In genomic region chr6:84426691-84427090, GRCm38 (mm10) we compare ENCODE assay signal across 21 mouse cellular contexts.
DNase-seq lines count a peak whose midpoint lies in the region.
"Had no signal": no experiment of that assay in that cellular context is flagged by ENCODE, and none has a peak within 500 bp of the region (broad histone marks: within the 10 kb centered on the region; RNA-seq: fewer than 3 reads in every experiment).

No protein-coding gene starts in this region.

- peak overlapping the region; percentile 42 for H3K27ac ChIP-seq in limb, embryonic 10.5 days
- H3K27ac ChIP-seq: embryonic facial prominence, embryonic 12.5 days; forebrain, embryonic 12.5 days; gastrocnemius, adult 2 months; heart, embryonic 10.5 days; hindbrain, embryonic 13.5 days; hindbrain, postnatal 0 days had no signal

- peaks cover 40% of the 10 kb centered on the region; the same call in 1 of the 2 replicates for H3K27me3 ChIP-seq in limb, embryonic 10.5 days (ENCODE audit: low read depth, poor library complexity, severe bottlenecking)
- H3K27me3 ChIP-seq: embryonic facial prominence, embryonic 12.5 days; forebrain, embryonic 12.5 days had no signal

- no peaks in the 10 kb centered on the region for H3K36me3 ChIP-seq in limb, embryonic 10.5 days
- H3K36me3 ChIP-seq: embryonic facial prominence, embryonic 12.5 days; forebrain, embryonic 12.5 days; G1E; heart, embryonic 10.5 days; hindbrain, embryonic 13.5 days had no signal

- no peaks in the 10 kb centered on the region for H3K9me3 ChIP-seq in limb, embryonic 10.5 days (replicated peaks)
- H3K9me3 ChIP-seq: embryonic facial prominence, embryonic 12.5 days; forebrain, embryonic 12.5 days; G1E; heart, embryonic 10.5 days; hindbrain, embryonic 13.5 days had no signal

- H3K4me3 ChIP-seq in limb, embryonic 10.5 days, result no peak overlapping the region
- H3K4me3 ChIP-seq: embryonic facial prominence, embryonic 12.5 days; forebrain, embryonic 12.5 days; gastrocnemius, adult 2 months; heart, embryonic 10.5 days; hindbrain, embryonic 13.5 days had no signal

- WGBS in limb, embryonic 10.5 days, result 41% methylated on average over 8 of the region's 8 CpGs

- peak; percentile 28 for DNase-seq in adrenal gland, adult 2 months
- DNase-seq in adrenal gland, postnatal 4 days (ENCODE audit: low spot score in 2 of 2), result no peak
- DNase-seq in embryo, embryonic 10 days (ENCODE audit: low spot score), result peak; percentile 22
- no peak for DNase-seq in embryo, embryonic 11 days
- peak; percentile 16 for DNase-seq in adrenal gland, postnatal 25 days
- DNase-seq in limb, embryonic 10.5 days (ENCODE audit: low spot score), result no peak
- DNase-seq in retina, embryonic 14.5 days (ENCODE audit: low spot score), result no peak
- DNase-seq: B cell, adult 2 months; cerebellum, adult 8-10 months; cerebellum, postnatal 36 days; gastrocnemius, adult 2 months; gastrocnemius, postnatal 25 days; heart, adult 18-20 months; heart, postnatal 10 days; kidney, adult 11 months had no signal

- H3K4me1 ChIP-seq in limb, embryonic 10.5 days, result peaks cover 66% of the 10 kb centered on the region

Comparison
In these comparisons a context has a peak if more than half of its experiments do, and no peak if none do; other contexts are left out.
1. DNase-seq: peak in adrenal gland, adult 2 months (single experiment), embryo, embryonic 10 days (single experiment) and adrenal gland, postnatal 25 days (single experiment); none in adrenal gland, postnatal 4 days (0 of 2), embryo, embryonic 11 days (single experiment), limb, embryonic 10.5 days (single experiment) and retina, embryonic 14.5 days (single experiment).